Mouse (Mus musculus): ENCODE measurements at regions not wholly inside any gene's neighbourhood (a gene's known extent, or its start where the extent isn't known, plus 50 kb on each side); places are given as distances from the start of the nearest gene placed in this dataset.
"Not testable (repeated sequence)": the region's sequence is repeated elsewhere in the genome, so short reads cannot be mapped to it uniquely, and the experiment has no call there.

DNA sequence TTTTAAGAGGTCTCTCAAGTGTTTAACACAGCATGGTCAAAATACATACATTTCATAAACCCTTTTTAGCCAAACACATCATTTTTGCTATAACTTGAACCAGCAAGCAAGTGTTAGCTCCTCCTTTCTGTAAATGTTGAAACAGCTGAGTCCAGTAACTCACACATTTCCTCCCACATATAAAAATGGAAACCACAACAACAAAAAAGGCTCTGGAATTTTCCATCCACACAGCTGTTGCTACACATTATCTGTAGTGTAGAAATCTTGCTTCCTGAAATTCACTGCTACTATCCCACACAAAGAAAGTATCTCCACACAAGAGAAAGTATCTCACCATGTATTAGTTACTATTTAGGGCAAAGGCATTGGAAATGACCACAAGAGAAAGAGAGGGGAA is 96.7 kb upstream of the Tbl1x start:
- Histone ChIP-seq H3K4me3 (no peak overlapping the region), H3K4me1 (peaks cover 3% of the 10 kb centered on the region; the same call in 1 of the 2 replicates), H3K36me3 (no peaks in the 10 kb centered on the region), H3K27ac (no peak overlapping the region), H3K9me3 (replicated peaks) (no peaks in the 10 kb centered on the region), H3K27me3 (ENCODE audit: low read depth, poor library complexity, severe bottlenecking) (no peaks in the 10 kb centered on the region)
- no peak for DNase-seq (ENCODE audit: low spot score)

DNA sequence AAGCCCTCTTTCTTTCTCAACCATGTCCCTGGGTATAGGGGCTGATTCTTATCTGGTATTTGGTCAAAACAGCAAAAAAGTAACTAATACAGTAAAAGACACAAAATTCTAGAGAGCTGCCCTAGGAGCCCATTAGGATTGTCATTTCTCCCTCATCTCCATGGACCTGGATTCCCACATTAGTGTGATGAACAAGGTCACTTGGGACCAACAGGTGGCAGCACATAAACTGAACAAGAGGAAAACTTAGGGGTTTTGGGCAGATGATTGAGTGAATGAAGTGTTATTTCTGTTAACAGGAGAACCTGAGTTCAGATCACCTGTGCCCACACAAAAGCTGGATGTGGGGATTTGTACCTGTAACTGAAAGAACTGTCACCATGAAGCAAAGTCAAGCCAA is 93.0 kb upstream of the Tbl1x start:
- H3K4me3 ChIP-seq: no peak overlapping the region
- no peak for DNase-seq (ENCODE audit: low spot score)
- H3K27me3 ChIP-seq (ENCODE audit: low read depth, poor library complexity, severe bottlenecking): no peaks in the 10 kb centered on the region
- no peaks in the 10 kb centered on the region for H3K36me3 ChIP-seq
- peaks cover 3% of the 10 kb centered on the region; the same call in 1 of the 2 replicates for H3K4me1 ChIP-seq
- H3K9me3 ChIP-seq (replicated peaks): no peaks in the 10 kb centered on the region
- H3K27ac ChIP-seq: no peak overlapping the region

DNA sequence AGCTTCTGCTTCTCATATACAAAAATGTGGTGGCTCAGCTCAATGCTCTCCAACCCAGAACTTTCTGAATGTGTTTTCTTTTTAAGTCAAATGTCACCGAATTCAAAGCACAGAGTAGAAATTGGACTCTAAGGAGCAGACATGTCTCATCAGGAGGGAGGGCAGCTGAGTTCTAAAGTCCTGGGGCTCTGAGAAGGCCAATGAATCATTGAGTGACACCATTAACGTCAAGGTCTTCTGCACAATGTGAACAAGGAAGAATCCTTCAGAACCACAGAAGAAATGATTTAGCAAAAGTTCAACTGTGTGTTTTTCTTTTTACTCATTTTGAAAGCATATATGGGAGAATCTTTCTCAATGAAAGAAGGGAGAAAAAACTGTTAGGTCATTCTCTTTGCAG is 88.6 kb upstream of the Tbl1x start:
- Histone ChIP-seq H3K27me3 (ENCODE audit: low read depth, poor library complexity, severe bottlenecking) (no peaks in the 10 kb centered on the region), H3K36me3 (no peaks in the 10 kb centered on the region), H3K9me3 (replicated peaks) (no peaks in the 10 kb centered on the region), H3K27ac (no peak overlapping the region), H3K4me3 (no peak overlapping the region), H3K4me1 (no peaks in the 10 kb centered on the region)
- WGBS: 66% methylated on average over 2 of the region's 2 CpGs
- no peak for DNase-seq (ENCODE audit: low spot score)

DNA sequence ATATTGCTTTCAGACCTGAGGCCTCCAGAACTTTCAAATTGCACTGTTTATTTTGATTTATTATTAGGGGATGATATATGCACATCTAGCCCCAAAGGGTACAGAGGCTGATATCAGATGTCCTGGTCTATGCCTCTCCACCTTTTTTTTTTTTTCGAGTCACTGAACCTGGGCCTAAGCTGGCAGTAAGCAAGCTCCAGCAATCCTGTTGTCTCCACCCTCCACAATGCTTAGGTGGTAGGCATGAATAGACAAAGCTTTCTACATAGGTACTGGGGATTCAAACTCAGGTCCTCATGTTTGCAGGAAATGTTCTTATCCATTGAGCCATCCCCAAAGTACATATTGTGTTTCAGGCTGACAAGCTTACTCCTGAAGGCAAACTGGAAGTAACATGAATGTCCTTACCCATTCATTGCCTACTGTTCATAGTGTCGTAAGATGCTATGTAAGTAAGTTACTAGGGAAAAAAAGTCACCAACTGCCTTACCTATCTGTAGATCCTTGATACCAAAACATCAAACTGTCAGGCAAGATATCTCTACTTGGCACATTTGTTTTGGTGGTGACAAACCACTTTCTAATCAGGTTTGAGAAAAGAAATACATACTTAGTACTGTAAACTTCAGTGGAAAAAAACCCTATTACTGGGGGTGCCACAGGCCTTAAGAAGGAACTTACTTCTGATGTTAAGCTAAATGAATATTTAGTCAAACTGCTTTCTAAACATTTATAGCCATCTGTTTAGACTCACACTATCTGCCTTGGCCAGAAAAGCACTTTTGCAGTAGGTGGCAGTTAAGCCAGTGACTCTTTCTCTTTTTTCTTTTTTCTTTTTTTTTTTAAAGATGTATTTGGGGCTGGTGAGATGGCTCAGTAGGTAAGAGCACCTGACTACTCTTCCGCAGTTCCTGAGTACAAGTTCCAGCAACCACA is 85.8 kb upstream of the Tbl1x start:
- WGBS: 97% methylated on average over 3 of the region's 3 CpGs
- Histone ChIP-seq H3K4me3 (no peak overlapping the region), H3K27me3 (ENCODE audit: low read depth, poor library complexity, severe bottlenecking) (no peaks in the 10 kb centered on the region), H3K4me1 (no peaks in the 10 kb centered on the region), H3K9me3 (replicated peaks) (no peaks in the 10 kb centered on the region), H3K27ac (no peak overlapping the region), H3K36me3 (no peaks in the 10 kb centered on the region)
- no peak for DNase-seq (ENCODE audit: low spot score)

DNA sequence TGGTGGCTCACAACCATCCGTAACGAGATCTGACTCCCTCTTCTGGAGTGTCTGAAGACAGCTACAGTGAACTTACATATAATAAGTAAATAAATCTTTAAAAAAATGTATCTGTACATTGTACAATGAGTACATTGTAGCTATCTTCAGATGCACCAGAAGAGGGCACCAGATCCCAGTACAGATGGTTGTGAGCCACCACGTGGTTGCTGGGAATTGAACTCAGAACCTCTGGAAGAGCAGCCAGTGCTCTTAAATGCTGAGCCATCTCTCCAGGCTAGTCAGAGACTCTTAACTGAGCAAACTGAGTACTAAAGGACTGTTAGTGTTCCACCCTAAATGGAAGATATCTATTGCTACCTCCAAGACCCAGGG is 85.1 kb upstream of the Tbl1x start:
- WGBS: 73% methylated on average over 3 of the region's 3 CpGs
- DNase-seq (ENCODE audit: low spot score); H3K27ac ChIP-seq; H3K4me1 ChIP-seq; H3K9me3 ChIP-seq (replicated peaks); H3K4me3 ChIP-seq; H3K36me3 ChIP-seq; H3K27me3 ChIP-seq (ENCODE audit: low read depth, poor library complexity, severe bottlenecking): not testable (repeated sequence)

DNA sequence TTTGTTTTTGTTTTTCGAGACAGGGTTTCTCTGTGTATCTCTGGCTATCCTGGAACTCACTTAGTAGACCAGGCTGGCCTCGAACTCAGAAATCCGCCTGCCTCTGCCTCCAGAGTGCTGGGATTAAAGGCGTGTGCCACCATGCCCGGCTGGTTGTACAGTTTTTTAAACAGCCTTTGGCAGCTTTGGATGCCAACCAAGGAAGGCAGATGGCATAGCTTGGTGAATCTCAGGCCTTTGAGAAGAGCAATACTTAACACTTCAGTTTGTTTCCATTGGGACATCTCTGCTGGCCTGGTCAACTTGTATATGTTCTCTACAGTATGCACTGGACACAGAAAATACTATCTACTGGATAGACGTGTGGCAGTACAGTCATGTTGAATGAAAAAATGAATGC is 84.0 kb upstream of the Tbl1x start:
- not testable (repeated sequence) for H3K9me3 ChIP-seq (replicated peaks); H3K4me1 ChIP-seq; H3K27me3 ChIP-seq (ENCODE audit: low read depth, poor library complexity, severe bottlenecking); DNase-seq (ENCODE audit: low spot score); H3K4me3 ChIP-seq; H3K27ac ChIP-seq; H3K36me3 ChIP-seq
- 91% methylated on average over 6 of the region's 6 CpGs for WGBS

DNA sequence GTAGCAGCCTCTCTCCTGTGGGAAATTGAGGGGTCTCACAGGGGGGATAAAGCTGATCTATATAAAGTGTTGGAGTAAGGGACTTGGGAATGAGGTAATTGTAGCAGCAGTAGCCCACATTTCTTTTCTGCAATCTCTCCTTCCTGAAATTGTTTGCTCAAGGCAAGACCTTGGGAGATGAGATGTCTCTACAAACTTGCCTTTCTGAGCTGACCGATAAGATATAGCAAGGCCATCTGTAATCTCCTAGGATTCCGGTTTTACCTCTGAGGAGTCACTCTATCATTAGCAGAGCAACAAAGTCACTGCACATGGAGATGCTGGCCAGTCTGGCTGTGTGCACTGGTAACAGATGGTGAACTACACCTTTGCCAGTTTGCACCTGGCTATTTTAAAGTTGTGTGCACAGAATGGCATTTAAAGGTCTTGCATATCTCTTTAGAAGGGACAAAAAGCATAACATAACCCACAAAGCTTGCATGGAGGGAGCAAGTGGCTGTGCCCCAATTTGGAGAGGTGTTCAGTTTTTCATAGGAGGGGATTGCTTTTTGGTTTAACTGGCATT is 78.7 kb upstream of the Tbl1x start:
- H3K4me1 ChIP-seq: no peaks in the 10 kb centered on the region
- peak overlapping the region; percentile 58; the same call in 1 of the 2 replicates for H3K27ac ChIP-seq
- no peak overlapping the region for H3K4me3 ChIP-seq
- H3K27me3 ChIP-seq (ENCODE audit: low read depth, poor library complexity, severe bottlenecking): no peaks in the 10 kb centered on the region
- no peaks in the 10 kb centered on the region for H3K36me3 ChIP-seq
- no peaks in the 10 kb centered on the region for H3K9me3 ChIP-seq (replicated peaks)
- DNase-seq (ENCODE audit: low spot score): no peak
- 76% methylated on average over 2 of the region's 2 CpGs for WGBS

DNA sequence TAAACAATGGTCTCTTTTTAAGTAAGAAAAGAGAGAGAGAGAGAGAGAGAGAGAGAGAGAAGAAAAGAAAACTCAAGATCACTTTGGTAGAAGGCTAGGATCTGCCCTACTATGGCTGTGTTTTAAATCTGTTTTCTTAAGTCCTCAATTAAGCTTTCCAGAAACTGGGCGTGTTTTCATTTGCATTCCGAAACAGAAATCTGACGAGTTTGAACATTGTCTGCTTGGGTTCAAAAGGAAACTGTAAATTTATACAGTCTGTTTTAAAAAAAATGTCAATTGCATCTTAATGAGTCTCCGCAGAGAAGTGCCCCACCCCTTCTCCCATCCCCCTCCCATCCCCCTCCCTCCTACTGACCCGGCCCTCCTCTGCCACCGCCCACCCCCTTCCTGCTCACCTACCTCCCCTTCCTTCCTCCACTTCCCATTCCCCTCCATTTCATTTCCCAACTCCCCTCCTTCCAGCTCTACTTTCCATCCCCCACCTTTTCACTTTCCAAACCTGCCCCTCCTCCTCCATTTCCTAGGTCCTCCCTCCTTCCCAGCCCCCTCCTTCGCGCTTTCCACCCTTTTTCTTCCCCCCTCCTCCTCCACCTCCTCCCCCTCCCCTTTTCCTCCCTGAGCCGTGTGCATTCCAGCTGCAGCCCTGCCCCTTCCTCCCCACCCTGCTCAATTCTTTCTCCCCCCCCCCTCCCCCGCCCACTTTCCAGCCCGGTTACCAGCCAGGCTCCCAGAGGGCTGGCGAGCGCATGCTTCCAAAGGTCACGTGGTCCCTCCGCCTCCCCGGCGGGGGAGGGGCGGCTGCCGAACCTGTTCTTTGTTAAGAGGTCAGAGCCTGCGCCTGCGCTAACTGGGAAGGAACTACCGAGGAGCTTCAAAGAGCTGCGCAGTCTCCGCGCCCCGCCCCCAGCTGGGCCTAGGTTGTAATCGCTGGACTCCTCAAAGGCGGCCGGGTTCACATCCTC is 77.7 kb upstream of the Tbl1x start:
- peak overlapping the region; percentile 31 for H3K4me3 ChIP-seq

DNA sequence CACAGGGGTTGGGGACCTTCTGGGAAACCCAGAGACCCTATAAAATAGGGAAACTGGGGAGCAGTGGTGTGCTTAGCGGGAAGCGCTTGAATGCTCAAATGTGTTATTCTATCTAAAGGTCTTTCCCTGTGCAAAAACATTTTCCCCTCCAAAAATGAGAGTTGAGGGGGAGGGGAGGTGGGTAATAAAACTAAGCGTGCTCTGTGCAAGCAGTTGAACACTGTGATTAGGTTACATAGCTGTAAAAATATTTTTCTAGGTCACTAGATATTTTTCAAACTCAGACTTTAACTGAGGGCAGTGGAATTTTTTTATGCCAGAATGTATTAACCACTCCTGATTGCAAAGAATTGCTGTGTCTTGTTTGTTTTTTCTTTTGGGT is 77.0 kb upstream of the Tbl1x start:
- Histone ChIP-seq H3K27ac (peak overlapping the region; percentile 70), H3K4me3 (peak overlapping the region; percentile 31), H3K4me1 (no peaks in the 10 kb centered on the region), H3K27me3 (ENCODE audit: low read depth, poor library complexity, severe bottlenecking) (no peaks in the 10 kb centered on the region), H3K9me3 (replicated peaks) (no peaks in the 10 kb centered on the region), H3K36me3 (no peaks in the 10 kb centered on the region)
- no peak for DNase-seq (ENCODE audit: low spot score)
- WGBS: 13% methylated on average over 3 of the region's 3 CpGs

More for the DNA sequence above, 77.7 kb upstream of the Tbl1x start:
- Histone ChIP-seq H3K9me3 (replicated peaks) (no peaks in the 10 kb centered on the region), H3K4me1 (no peaks in the 10 kb centered on the region), H3K36me3 (no peaks in the 10 kb centered on the region), H3K27ac (peak overlapping the region; percentile 70), H3K27me3 (ENCODE audit: low read depth, poor library complexity, severe bottlenecking) (no peaks in the 10 kb centered on the region)
- peak; percentile 95 for DNase-seq (ENCODE audit: low spot score)
- 10% methylated on average over 24 of the region's 29 CpGs for WGBS

DNA sequence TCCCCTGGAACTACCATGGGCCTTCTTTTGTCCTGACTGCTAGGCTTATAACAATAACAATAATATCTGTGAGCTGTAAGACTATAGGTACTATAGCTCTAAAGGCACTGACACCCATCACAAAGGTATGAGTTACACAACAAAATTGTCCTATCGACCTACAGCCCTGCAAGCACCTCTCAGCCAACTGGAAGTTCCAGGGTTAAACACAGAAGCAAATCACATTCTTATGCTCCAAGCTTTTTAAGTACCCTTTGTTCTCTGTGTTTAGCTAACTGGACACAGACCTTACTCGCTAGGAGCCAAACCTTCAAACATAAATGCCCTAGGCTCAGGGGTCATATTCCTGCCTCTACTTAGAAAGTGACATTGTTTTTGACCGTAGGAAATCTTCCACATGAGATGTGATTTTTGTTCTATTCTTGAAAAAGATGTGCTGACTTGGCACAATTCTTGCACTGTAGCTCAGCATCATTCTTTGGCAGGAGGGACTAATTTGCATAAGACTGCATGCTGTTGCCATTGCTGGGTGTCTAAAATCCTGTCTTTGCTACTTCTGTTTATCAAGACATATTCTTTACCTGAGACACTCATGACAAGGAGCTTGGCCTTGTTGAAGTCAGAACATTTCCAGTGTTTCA is 66.8 kb upstream of the Tbl1x start:
- H3K4me1 ChIP-seq: no peaks in the 10 kb centered on the region
- WGBS: 54% methylated on average over 3 of the region's 3 CpGs
- no peaks in the 10 kb centered on the region for H3K9me3 ChIP-seq (replicated peaks)
- no peak overlapping the region for H3K4me3 ChIP-seq
- DNase-seq (ENCODE audit: low spot score): no peak
- no peaks in the 10 kb centered on the region for H3K36me3 ChIP-seq
- H3K27me3 ChIP-seq (ENCODE audit: low read depth, poor library complexity, severe bottlenecking): no peaks in the 10 kb centered on the region
- H3K27ac ChIP-seq: peak overlapping the region; percentile 30; the same call in 1 of the 2 replicates

DNA sequence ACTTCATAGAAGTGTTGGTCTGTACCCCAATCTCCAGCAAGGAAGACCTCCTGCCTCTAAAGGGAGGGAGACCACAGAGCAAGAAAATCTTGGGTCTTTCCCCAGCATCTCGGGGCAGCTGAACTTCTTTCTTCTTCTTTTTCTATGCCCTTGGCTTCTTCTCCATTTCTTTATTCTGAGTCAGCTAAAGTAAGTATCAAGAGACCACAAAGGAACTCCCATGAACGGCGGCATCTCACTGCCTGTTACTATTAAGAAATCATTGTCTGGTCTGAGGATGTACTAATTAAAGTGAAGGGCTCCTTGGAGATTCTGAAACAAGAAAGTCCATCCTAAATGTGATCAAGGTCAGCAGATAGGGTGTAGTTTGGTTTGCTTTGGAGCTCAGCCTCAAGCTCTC is 64.1 kb upstream of the Tbl1x start:
- H3K27me3 ChIP-seq (ENCODE audit: low read depth, poor library complexity, severe bottlenecking): no peaks in the 10 kb centered on the region
- 89% methylated on average over 3 of the region's 3 CpGs for WGBS
- no peaks in the 10 kb centered on the region for H3K9me3 ChIP-seq (replicated peaks)
- no peaks in the 10 kb centered on the region for H3K4me1 ChIP-seq
- H3K36me3 ChIP-seq: no peaks in the 10 kb centered on the region
- no peak overlapping the region for H3K27ac ChIP-seq
- no peak overlapping the region for H3K4me3 ChIP-seq
- no peak for DNase-seq (ENCODE audit: low spot score)

DNA sequence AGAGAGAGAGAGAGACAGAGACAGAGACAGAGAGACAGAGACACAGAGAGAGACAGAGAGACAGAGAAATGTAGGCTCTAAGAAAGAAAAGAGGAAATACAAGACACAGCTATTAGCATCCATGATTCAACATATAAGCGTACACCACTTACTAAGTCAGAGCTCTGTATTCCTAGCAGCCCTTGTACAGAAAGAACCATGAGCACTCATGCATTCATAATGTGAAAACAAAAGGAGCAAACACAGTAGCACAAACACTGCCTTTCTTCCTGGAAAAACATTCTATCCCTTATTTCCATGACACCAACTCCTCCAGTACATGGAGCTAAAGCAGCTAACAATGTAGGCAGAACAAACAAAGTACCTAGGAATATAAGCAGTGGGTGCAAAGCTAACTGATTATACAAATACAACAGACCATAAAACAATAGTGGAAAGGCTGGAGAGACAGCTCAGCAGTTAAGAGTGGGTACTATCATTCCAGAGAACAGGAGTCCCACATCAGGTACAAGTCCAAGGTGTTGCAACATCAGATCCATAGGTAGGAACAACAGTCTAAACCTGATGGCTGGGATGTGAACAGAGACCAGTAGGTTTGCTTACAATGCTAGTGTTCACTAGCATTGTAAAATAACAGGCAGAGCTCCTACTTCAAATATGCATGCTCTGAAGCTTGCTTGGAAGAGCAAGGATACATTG is 58.7 kb upstream of the Tbl1x start:
- H3K9me3 ChIP-seq (replicated peaks): no peaks in the 10 kb centered on the region
- H3K27ac ChIP-seq: no peak overlapping the region
- 95% methylated on average over 1 of the region's 1 CpGs for WGBS
- H3K4me1 ChIP-seq: no peaks in the 10 kb centered on the region
- no peaks in the 10 kb centered on the region for H3K27me3 ChIP-seq (ENCODE audit: low read depth, poor library complexity, severe bottlenecking)
- H3K36me3 ChIP-seq: no peaks in the 10 kb centered on the region
- H3K4me3 ChIP-seq: no peak overlapping the region
- DNase-seq (ENCODE audit: low spot score): no peak

Measured in limb, embryonic 10.5 days (tissue).